In genomic region chr9:112098267-112098666, GRCm38 (mm10) we compare ENCODE assay signal across 27 mouse cellular contexts.
DNase-seq lines count a peak whose midpoint lies in the region; ATAC-seq lines count a peak whose summit lies in the region.
"Had no signal": no experiment of that assay in that cellular context is flagged by ENCODE, and none has a peak within 500 bp of the region (broad histone marks: within the 10 kb centered on the region; RNA-seq: fewer than 3 reads in every experiment).

No protein-coding gene starts in this region.

- DNase-seq in forebrain, embryonic 14.5 days (ENCODE audit: low spot score): no peak
- DNase-seq in kidney, postnatal 36 days: no peak
- DNase-seq in MN1 (ENCODE audit: low spot score): peak; percentile 8
- peak; percentile 29 for DNase-seq in mesoderm, embryonic 11.5 days (ENCODE audit: low read depth, low spot score)
- no peak for DNase-seq in urinary bladder, postnatal 14 days (ENCODE audit: low spot score)
- DNase-seq in urinary bladder, postnatal 10 days (ENCODE audit: low spot score): no peak
- DNase-seq: adrenal gland, adult 8-10 months; cerebellum, adult 2 months; cerebellum, postnatal 14 days; gastrocnemius, postnatal 25 days; heart, adult 18-20 months; heart, postnatal 36 days; kidney, adult 2 months; liver; lung, adult 2 months; lung, postnatal 10 days; midbrain, embryonic 14.5 days; retina, postnatal 1 day; right cerebral cortex, postnatal 14 days had no signal

- H3K36me3 ChIP-seq in forebrain, embryonic 15.5 days: no peaks in the 10 kb centered on the region
- H3K36me3 ChIP-seq in forebrain, embryonic 14.5 days (ENCODE audit: control insufficient read depth, insufficient read depth, low read length): no peaks in the 10 kb centered on the region
- H3K36me3 ChIP-seq in kidney, embryonic 16.5 days (ENCODE audit: insufficient read depth, low read length): no peaks in the 10 kb centered on the region
- H3K36me3 ChIP-seq: neural tube, embryonic 12.5 days had no signal

- peaks cover 17% of the 10 kb centered on the region for H3K4me1 ChIP-seq in forebrain, embryonic 15.5 days
- peaks cover 5% of the 10 kb centered on the region; the same call in 1 of the 2 replicates for H3K4me1 ChIP-seq in forebrain, embryonic 14.5 days (ENCODE audit: control insufficient read depth, insufficient read depth, low read length)
- no peaks in the 10 kb centered on the region for H3K4me1 ChIP-seq in kidney, embryonic 16.5 days (ENCODE audit: insufficient read depth, low read length)

- no peaks in the 10 kb centered on the region for H3K27me3 ChIP-seq in forebrain, embryonic 15.5 days
- no peaks in the 10 kb centered on the region for H3K27me3 ChIP-seq in forebrain, embryonic 14.5 days (replicated peaks; ENCODE audit: control insufficient read depth, insufficient read depth, low read length)
- H3K27me3 ChIP-seq in kidney, embryonic 16.5 days (ENCODE audit: insufficient read depth, low read length): no peaks in the 10 kb centered on the region
- H3K27me3 ChIP-seq: CH12.LX; neural tube, embryonic 12.5 days had no signal

- no peaks in the 10 kb centered on the region for H3K9me3 ChIP-seq in forebrain, embryonic 15.5 days
- no peaks in the 10 kb centered on the region for H3K9me3 ChIP-seq in forebrain, embryonic 14.5 days (replicated peaks; ENCODE audit: control insufficient read depth, low read length)
- no peaks in the 10 kb centered on the region for H3K9me3 ChIP-seq in kidney, embryonic 16.5 days (ENCODE audit: low read length)
- H3K9me3 ChIP-seq: neural tube, embryonic 12.5 days had no signal

- H3K4me3 ChIP-seq in forebrain, embryonic 15.5 days: no peak overlapping the region
- H3K4me3 ChIP-seq in forebrain, embryonic 14.5 days (ENCODE audit: low read depth, low read length): no peak overlapping the region
- H3K4me3 ChIP-seq in kidney, embryonic 16.5 days (ENCODE audit: low read length): no peak overlapping the region
- H3K4me3 ChIP-seq: erythroblast, embryonic 14.5 days; neural tube, embryonic 12.5 days had no signal

- no peak for ATAC-seq in forebrain, embryonic 15.5 days (replicated peaks)
- no peak for ATAC-seq in forebrain, embryonic 14.5 days
- peak; percentile 54; the same call in 1 of the 2 replicates for ATAC-seq in kidney, embryonic 16.5 days (ENCODE audit: low FRiP score, low TSS enrichment)

- 0 out of 2 replicates have a peak overlapping the region, but pooled peaks have one; percentile 11 for H3K27ac ChIP-seq in forebrain, embryonic 15.5 days (replicated peaks)
- H3K27ac ChIP-seq in forebrain, embryonic 14.5 days (ENCODE audit: low read depth, low read length): no peak overlapping the region
- H3K27ac ChIP-seq in kidney, embryonic 16.5 days (ENCODE audit: low read length): no peak overlapping the region
- H3K27ac ChIP-seq: liver, embryonic 14.5 days; macrophage; neural tube, embryonic 12.5 days had no signal

- 85% methylated on average over 6 of the region's 6 CpGs for WGBS in forebrain, embryonic 15.5 days
- WGBS in forebrain, embryonic 14.5 days: 84% methylated on average over 6 of the region's 6 CpGs
- 17% methylated on average over 6 of the region's 6 CpGs for WGBS in kidney, embryonic 16.5 days

- H3K9ac ChIP-seq in forebrain, embryonic 15.5 days (replicated peaks): no peak overlapping the region
- no peak overlapping the region for H3K9ac ChIP-seq in forebrain, embryonic 14.5 days (ENCODE audit: low read length)
- no peak overlapping the region for H3K9ac ChIP-seq in kidney, embryonic 16.5 days (replicated peaks; ENCODE audit: low read length)
- H3K9ac ChIP-seq: liver, embryonic 14.5 days; neural tube, embryonic 12.5 days had no signal

- H3K4me2 ChIP-seq in forebrain, embryonic 15.5 days (replicated peaks): no peak overlapping the region
- H3K4me2 ChIP-seq in forebrain, embryonic 14.5 days (ENCODE audit: low read length): no peak overlapping the region
- no peak overlapping the region for H3K4me2 ChIP-seq in kidney, embryonic 16.5 days (replicated peaks; ENCODE audit: low read depth, low read length)
- H3K4me2 ChIP-seq: heart, embryonic 11.5 days; neural tube, embryonic 12.5 days had no signal

Comparison
In these comparisons a context has a peak if more than half of its experiments do, and no peak if none do; other contexts are left out.
1. DNase-seq: peak in MN1 (single experiment) and mesoderm, embryonic 11.5 days (single experiment); none in forebrain, embryonic 14.5 days (single experiment), kidney, postnatal 36 days (0 of 2), urinary bladder, postnatal 14 days (single experiment) and urinary bladder, postnatal 10 days (single experiment).